Mouse (Mus musculus) olfactory bulb, adult 2 months (tissue): ENCODE measurements around the gene Mturn.

Source experiments
- CTCF ChIP-seq: fragments of 200-500 bp; IDR thresholded peaks from 2 replicates; pipeline ENCODE4 v1.5.1; 2012; ENCODE audit warnings: low read depth, mild to moderate bottlenecking, low read length, moderate library complexity; ENCODE audit not compliant: insufficient read depth
- POLR2A ChIP-seq: fragments of 200-500 bp; IDR thresholded peaks from 2 replicates; pipeline ENCODE4 v1.6.1; 2012; ENCODE audit warnings: mild to moderate bottlenecking, low read depth, low read length, moderate library complexity; ENCODE audit not compliant: insufficient read depth

GRCm38 (mm10) chr6:54718779-54719685 lies 37.6 kb downstream of the Mturn start:
- no peak for TF ChIP-seq POLR2A
- TF ChIP-seq CTCF: no peak
